Mouse (Mus musculus) brown adipose tissue, adult 24 weeks (tissue): ENCODE results near the gene Dnah17. TPM values are rescaled to one million over a fixed set of nuclear protein-coding genes. Genes with fewer than 3 reads are reported as not detected.

Source experiments
- H3K27ac ChIP-seq: fragments of 200-500 bp; replicated peaks from 2 replicates; pipeline ENCODE4 v1.5.1; 2012; ENCODE audit warnings: low read depth, mild to moderate bottlenecking, low read length
- H3K4me1 ChIP-seq: fragments of 200-500 bp; 2 replicates; pipeline ENCODE4 v1.6.1; 2012; ENCODE audit warnings: low read length, mixed read lengths; ENCODE audit not compliant: control insufficient read depth, insufficient read depth, insufficient read length
- H3K4me3 ChIP-seq: fragments of 200-500 bp; 2 replicates; pipeline ENCODE4 v1.5.1; 2012; ENCODE audit warnings: low read depth, mild to moderate bottlenecking, low read length, moderate library complexity; ENCODE audit not compliant: insufficient read depth
- polyA plus RNA-seq: library from polyadenylated mRNA; stranded (reverse); fragments of >200 nt; gene quantifications from 2 replicates; pipeline ENCODE4 v1.2.4, GENCODE M21; 2012; ENCODE audit not compliant: missing spikeins, insufficient read depth, insufficient read length

The Dnah17 gene
- polyA plus RNA-seq, 1 experiment, result not detected

GRCm38 (mm10) chr11:118133133-118133751, 2.8 kb upstream of the Dnah17 start:
- H3K4me1 ChIP-seq, result peaks cover 30% of the 10 kb centered on the region
- H3K27ac ChIP-seq, result peak overlapping the region; percentile 99
- peak overlapping the region; percentile 15 for H3K4me3 ChIP-seq

- Histone ChIP-seq H3K4me3 (peak overlapping the region; percentile 24; the same call in 1 of the 2 replicates), H3K27ac (peak overlapping the region; percentile 99), H3K4me1 (peaks cover 30% of the 10 kb centered on the region)
Observed at GRCm38 (mm10) chr11:118132136-118132535, 1.7 kb upstream of the Dnah17 start.

- Histone ChIP-seq H3K4me3 (no peak overlapping the region), H3K27ac (peak overlapping the region; percentile 88), H3K4me1 (peaks cover 11% of the 10 kb centered on the region)
Observed at GRCm38 (mm10) chr11:118129812-118130211, 622 bp downstream of the Dnah17 start.

GRCm38 (mm10) chr11:118121592-118121991, 8.8 kb downstream of the Dnah17 start:
- H3K4me3 ChIP-seq, result no peak overlapping the region
- H3K27ac ChIP-seq, result no peak overlapping the region

GRCm38 (mm10) chr11:118118777-118119176, 11.7 kb downstream of the Dnah17 start:
- H3K27ac ChIP-seq, result no peak overlapping the region
- no peaks in the 10 kb centered on the region for H3K4me1 ChIP-seq
- H3K4me3 ChIP-seq, result no peak overlapping the region

More at GRCm38 (mm10) chr11:118121592-118121991, 8.8 kb downstream of the Dnah17 start:
- H3K4me1 ChIP-seq, result no peaks in the 10 kb centered on the region

- Histone ChIP-seq H3K4me1 (no peaks in the 10 kb centered on the region), H3K27ac (no peak overlapping the region), H3K4me3 (no peak overlapping the region)
Observed at GRCm38 (mm10) chr11:118114581-118115110, 15.8 kb downstream of the Dnah17 start.

- no peaks in the 10 kb centered on the region for H3K4me1 ChIP-seq
- H3K27ac ChIP-seq, result no peak overlapping the region
- no peak overlapping the region for H3K4me3 ChIP-seq
Observed at GRCm38 (mm10) chr11:118113516-118114205, 16.8 kb downstream of the Dnah17 start.

- no peak overlapping the region for H3K27ac ChIP-seq
- H3K4me3 ChIP-seq, result no peak overlapping the region
- no peaks in the 10 kb centered on the region for H3K4me1 ChIP-seq
Observed at GRCm38 (mm10) chr11:118104001-118104400, 26.4 kb downstream of the Dnah17 start.

- Histone ChIP-seq H3K4me1 (no peaks in the 10 kb centered on the region), H3K27ac (no peak overlapping the region), H3K4me3 (no peak overlapping the region)
Observed at GRCm38 (mm10) chr11:118103383-118103782, 27.1 kb downstream of the Dnah17 start.

- H3K4me1 ChIP-seq, result no peaks in the 10 kb centered on the region
Observed at GRCm38 (mm10) chr11:118102838-118103237, 27.6 kb downstream of the Dnah17 start.

GRCm38 (mm10) chr11:118101133-118101532, 29.3 kb downstream of the Dnah17 start:
- H3K4me1 ChIP-seq, result no peaks in the 10 kb centered on the region
- no peak overlapping the region for H3K4me3 ChIP-seq
- H3K27ac ChIP-seq, result no peak overlapping the region

More at GRCm38 (mm10) chr11:118102838-118103237, 27.6 kb downstream of the Dnah17 start:
- Histone ChIP-seq H3K4me3 (no peak overlapping the region), H3K27ac (no peak overlapping the region)

- no peaks in the 10 kb centered on the region for H3K4me1 ChIP-seq
- H3K4me3 ChIP-seq, result no peak overlapping the region
- no peak overlapping the region for H3K27ac ChIP-seq
Observed at GRCm38 (mm10) chr11:118096736-118097135, 33.7 kb downstream of the Dnah17 start.

- no peak overlapping the region for H3K27ac ChIP-seq
Observed at GRCm38 (mm10) chr11:118095004-118095403, 35.4 kb downstream of the Dnah17 start.

GRCm38 (mm10) chr11:118091002-118091670, 39.3 kb downstream of the Dnah17 start:
- Histone ChIP-seq H3K27ac (no peak overlapping the region), H3K4me1 (no peaks in the 10 kb centered on the region), H3K4me3 (no peak overlapping the region)

More at GRCm38 (mm10) chr11:118095004-118095403, 35.4 kb downstream of the Dnah17 start:
- Histone ChIP-seq H3K4me1 (no peaks in the 10 kb centered on the region), H3K4me3 (no peak overlapping the region)

GRCm38 (mm10) chr11:118088896-118089295, 41.5 kb downstream of the Dnah17 start:
- no peaks in the 10 kb centered on the region for H3K4me1 ChIP-seq
- no peak overlapping the region for H3K4me3 ChIP-seq
- no peak overlapping the region for H3K27ac ChIP-seq
